Mouse (Mus musculus) heart, embryonic 16.5 days (tissue): ENCODE measurements around the gene Lmx1b. TPM values are rescaled to one million over a fixed set of nuclear protein-coding genes. Genes with fewer than 3 reads are reported as not detected.

ENCODE experiments used
- ATAC-seq: fragments of 200-750 bp; cut with Nextera tagmentation; replicated peaks from 2 replicates; pipeline ENCODE4 v1.8.0; 2017; ENCODE audit warnings: moderate number of reproducible peaks; ENCODE audit not compliant: insufficient read depth, low FRiP score; ENCODE audit errors: extremely low read depth
- H3K27ac ChIP-seq: fragments of 300-500 bp; sonication (generic); 2 replicates; pipeline ENCODE4 v1.5.1; 2014; ENCODE audit warnings: mild to moderate bottlenecking, low read length, control low read depth, moderate library complexity
- H3K27me3 ChIP-seq: fragments of 300-500 bp; sonication (generic); 2 replicates; pipeline ENCODE4 v1.6.1; 2014; ENCODE audit warnings: low read length, mixed read lengths; ENCODE audit not compliant: control insufficient read depth, insufficient read depth
- H3K36me3 ChIP-seq: fragments of 300-500 bp; sonication (generic); 2 replicates; pipeline ENCODE4 v1.6.1; 2014; ENCODE audit not compliant: control insufficient read depth, insufficient read depth
- H3K4me1 ChIP-seq: fragments of 300-500 bp; sonication (generic); 2 replicates; pipeline ENCODE4 v1.6.1; 2014; ENCODE audit warnings: low read length, mixed read lengths; ENCODE audit not compliant: control insufficient read depth, insufficient read depth
- H3K4me2 ChIP-seq: fragments of 300-500 bp; sonication (generic); 2 replicates; pipeline ENCODE4 v1.6.1; 2014; ENCODE audit warnings: low read depth, mild to moderate bottlenecking, control low read depth, low read length
- H3K4me3 ChIP-seq: fragments of 300-500 bp; sonication (generic); 2 replicates; pipeline ENCODE4 v1.5.1; 2014; ENCODE audit warnings: mild to moderate bottlenecking, control low read depth, low read length
- H3K9ac ChIP-seq: fragments of 300-500 bp; sonication (generic); 2 replicates; pipeline ENCODE4 v1.6.1; 2014; ENCODE audit warnings: low read length, control low read depth
- H3K9me3 ChIP-seq: fragments of 300-500 bp; sonication (generic); replicated peaks from 2 replicates; pipeline ENCODE4 v1.6.1; 2016; ENCODE audit warnings: low read length; ENCODE audit not compliant: control insufficient read depth
- WGBS: fragments of 180-500 bp; shearing (Covaris S2); extraction: QIAGEN DNeasy Blood & Tissue Kit; methylation state at CpG from one replicate; pipeline ENCODE4 v1.1.7; 2014; 5-methylcytosine and 5-hydroxymethylcytosine counted together
- polyA plus RNA-seq: library from polyadenylated mRNA; unstranded; fragments of >200 nt; fragmentation: Nextera tagmentation; extraction: Ambion mirVana; gene quantifications from 2 replicates; pipeline ENCODE4 v1.2.1, GENCODE M21; 2015

Gene Lmx1b
- polyA plus RNA-seq, 1 experiment from 2014 or later, result not detected

GRCm38 (mm10) chr2:33632551-33633059 is 7.7 kb downstream of the Lmx1b start:
- no peak overlapping the region for H3K4me3 ChIP-seq
- peaks cover 91% of the 10 kb centered on the region for H3K27me3 ChIP-seq
- no peak for ATAC-seq
- 0 out of 2 replicates have a peak, but pooled peaks cover 3% of the 10 kb centered on the region for H3K4me1 ChIP-seq
- no peaks in the 10 kb centered on the region for H3K9me3 ChIP-seq
- WGBS, result 13% methylated on average over 5 of the region's 5 CpGs
- no peak overlapping the region for H3K9ac ChIP-seq
- no peak overlapping the region for H3K4me2 ChIP-seq
- H3K27ac ChIP-seq, result no peak overlapping the region
- no peaks in the 10 kb centered on the region for H3K36me3 ChIP-seq

GRCm38 (mm10) chr2:33631708-33632343 is 8.5 kb downstream of the Lmx1b start:
- 2% methylated on average over 31 of the region's 31 CpGs for WGBS
- no peaks in the 10 kb centered on the region for H3K36me3 ChIP-seq

DNA sequence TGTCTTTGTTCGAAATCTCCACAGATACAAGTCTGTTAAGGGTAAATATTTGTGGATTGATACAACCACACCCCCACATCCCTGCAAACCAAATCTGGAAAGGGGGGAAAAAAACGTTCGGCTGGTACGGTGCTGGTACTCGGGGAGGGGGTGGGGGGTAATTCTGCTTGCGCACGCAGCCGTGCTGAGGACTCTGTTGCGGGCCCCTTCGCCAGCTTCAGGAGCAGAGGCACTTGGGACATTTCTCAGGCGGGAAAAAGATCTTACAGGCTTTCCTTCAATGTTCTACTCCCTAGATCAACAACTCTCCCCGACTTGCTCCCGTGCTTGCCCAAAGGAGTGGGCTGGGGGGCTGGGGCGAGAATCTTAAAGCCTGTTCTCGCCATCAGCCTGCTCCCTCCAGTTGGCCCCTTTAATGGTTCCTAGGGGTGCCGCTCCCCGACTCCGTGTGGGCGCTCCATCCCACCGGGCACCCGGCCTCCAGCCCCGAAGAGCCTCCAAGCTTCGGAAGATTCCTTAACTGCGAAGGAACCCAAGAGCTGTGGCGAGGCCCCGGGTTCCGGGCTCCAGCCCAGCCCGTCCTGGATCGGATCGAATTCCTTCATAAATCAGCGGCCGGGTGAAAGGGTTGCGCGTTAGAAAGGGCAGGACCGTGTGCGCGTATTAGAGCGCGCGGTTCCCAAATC is 9.1 kb downstream of the Lmx1b start:
- H3K4me3 ChIP-seq, result peak overlapping the region; percentile 20; the same call in 1 of the 2 replicates
- H3K27ac ChIP-seq, result no peak overlapping the region
- H3K4me1 ChIP-seq, result 0 out of 2 replicates have a peak, but pooled peaks cover 3% of the 10 kb centered on the region
- no peak for ATAC-seq
- 1% methylated on average over 40 of the region's 40 CpGs for WGBS
- no peaks in the 10 kb centered on the region for H3K36me3 ChIP-seq
- no peak overlapping the region for H3K9ac ChIP-seq
- H3K9me3 ChIP-seq, result no peaks in the 10 kb centered on the region
- H3K4me2 ChIP-seq, result no peak overlapping the region
- peaks cover 95% of the 10 kb centered on the region for H3K27me3 ChIP-seq

More at GRCm38 (mm10) chr2:33631708-33632343, 8.5 kb downstream of the Lmx1b start:
- H3K4me1 ChIP-seq, result 0 out of 2 replicates have a peak, but pooled peaks cover 3% of the 10 kb centered on the region
- peaks cover 91% of the 10 kb centered on the region for H3K27me3 ChIP-seq
- H3K9me3 ChIP-seq, result no peaks in the 10 kb centered on the region
- ATAC-seq, result 0 out of 2 replicates have a peak, but pooled peaks have one; percentile 37
- no peak overlapping the region for H3K9ac ChIP-seq
- no peak overlapping the region for H3K27ac ChIP-seq
- H3K4me3 ChIP-seq, result peak overlapping the region; percentile 7; the same call in 1 of the 2 replicates
- H3K4me2 ChIP-seq, result no peak overlapping the region

DNA sequence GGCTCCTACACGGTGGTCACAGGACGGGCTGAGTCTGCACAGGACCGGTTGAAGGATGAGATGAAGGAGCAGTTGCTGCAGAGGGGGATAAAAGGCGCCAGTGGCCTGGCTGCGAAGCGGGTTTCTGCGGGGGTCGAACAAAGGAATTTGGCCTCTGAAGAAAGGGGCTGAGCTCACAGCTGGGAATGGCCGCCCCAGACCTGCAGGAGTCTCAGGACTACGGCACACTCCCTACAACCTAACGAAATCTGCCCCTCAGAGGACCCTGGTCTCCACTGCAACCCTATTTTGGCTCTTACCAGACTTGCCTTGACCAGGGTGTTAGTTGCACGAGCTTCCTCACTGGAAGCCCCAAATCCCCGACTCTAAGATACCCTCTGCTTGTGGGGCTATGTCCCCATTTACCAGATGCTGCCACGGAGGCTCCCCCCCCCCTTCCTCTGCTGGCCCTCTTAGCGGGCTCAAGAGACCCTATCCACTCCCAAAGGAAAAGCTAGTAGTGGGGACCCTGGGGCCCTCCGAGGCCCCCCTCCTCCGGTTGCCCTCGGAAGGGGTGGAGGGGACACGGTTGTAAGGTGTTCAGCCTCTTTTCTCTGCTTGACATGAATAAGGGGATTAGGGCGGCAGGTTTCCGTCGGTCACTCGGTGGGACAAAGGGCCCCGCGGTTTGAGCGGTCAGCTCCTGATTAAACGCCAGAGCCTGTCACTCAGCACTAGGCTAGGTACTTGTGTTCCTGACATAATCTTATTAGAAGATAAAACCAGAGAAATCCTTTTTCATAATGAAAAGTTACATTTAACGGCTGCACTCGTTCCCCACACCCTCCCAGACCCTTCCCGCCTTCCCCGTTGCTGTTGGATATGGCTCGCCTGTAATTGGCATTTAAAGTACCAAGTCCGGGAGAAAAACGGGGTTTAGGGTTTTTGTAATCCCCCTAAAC is 10.0 kb downstream of the Lmx1b start:
- ATAC-seq, result no peak
- H3K4me3 ChIP-seq, result no peak overlapping the region
- no peak overlapping the region for H3K27ac ChIP-seq
- no peaks in the 10 kb centered on the region for H3K36me3 ChIP-seq
- H3K4me1 ChIP-seq, result 0 out of 2 replicates have a peak, but pooled peaks cover 3% of the 10 kb centered on the region
- WGBS, result 3% methylated on average over 34 of the region's 34 CpGs
- no peaks in the 10 kb centered on the region for H3K9me3 ChIP-seq
- H3K9ac ChIP-seq, result no peak overlapping the region
- no peak overlapping the region for H3K4me2 ChIP-seq
- peaks cover 96% of the 10 kb centered on the region for H3K27me3 ChIP-seq

GRCm38 (mm10) chr2:33629641-33630040 is 10.7 kb downstream of the Lmx1b start:
- ATAC-seq, result no peak
- H3K4me1 ChIP-seq, result 0 out of 2 replicates have a peak, but pooled peaks cover 3% of the 10 kb centered on the region
- WGBS, result 17% methylated on average over 6 of the region's 6 CpGs

DNA sequence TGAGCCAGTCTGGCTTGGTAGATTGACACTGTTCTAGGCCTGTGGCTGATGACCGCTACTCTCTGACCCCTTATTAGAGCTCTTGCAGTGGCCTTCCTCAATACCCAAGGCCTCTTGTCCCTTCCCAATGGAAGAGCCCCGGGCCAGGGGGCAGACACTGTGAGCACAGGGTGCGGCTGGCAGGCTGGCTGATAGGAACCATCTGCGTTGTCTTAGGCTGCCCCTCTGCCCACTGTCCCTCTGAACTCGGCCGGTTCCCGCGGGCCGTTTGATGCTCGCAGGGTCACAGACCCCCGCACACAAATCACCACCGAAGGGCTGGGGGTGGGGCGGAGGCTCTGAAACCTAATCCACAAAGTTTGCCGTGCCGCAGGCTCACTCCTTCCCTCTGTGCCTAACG is 11.5 kb downstream of the Lmx1b start:
- H3K4me2 ChIP-seq, result no peak overlapping the region
- H3K36me3 ChIP-seq, result no peaks in the 10 kb centered on the region
- H3K4me3 ChIP-seq, result no peak overlapping the region
- no peak overlapping the region for H3K9ac ChIP-seq
- H3K9me3 ChIP-seq, result no peaks in the 10 kb centered on the region
- H3K27ac ChIP-seq, result no peak overlapping the region
- 5% methylated on average over 16 of the region's 16 CpGs for WGBS
- ATAC-seq, result no peak
- H3K4me1 ChIP-seq, result 0 out of 2 replicates have a peak, but pooled peaks cover 3% of the 10 kb centered on the region
- H3K27me3 ChIP-seq, result peaks cover 92% of the 10 kb centered on the region

More at GRCm38 (mm10) chr2:33629641-33630040, 10.7 kb downstream of the Lmx1b start:
- Histone ChIP-seq H3K4me3 (no peak overlapping the region), H3K27ac (no peak overlapping the region), H3K4me2 (no peak overlapping the region), H3K9me3 (no peaks in the 10 kb centered on the region), H3K36me3 (no peaks in the 10 kb centered on the region), H3K9ac (no peak overlapping the region), H3K27me3 (peaks cover 93% of the 10 kb centered on the region)

DNA sequence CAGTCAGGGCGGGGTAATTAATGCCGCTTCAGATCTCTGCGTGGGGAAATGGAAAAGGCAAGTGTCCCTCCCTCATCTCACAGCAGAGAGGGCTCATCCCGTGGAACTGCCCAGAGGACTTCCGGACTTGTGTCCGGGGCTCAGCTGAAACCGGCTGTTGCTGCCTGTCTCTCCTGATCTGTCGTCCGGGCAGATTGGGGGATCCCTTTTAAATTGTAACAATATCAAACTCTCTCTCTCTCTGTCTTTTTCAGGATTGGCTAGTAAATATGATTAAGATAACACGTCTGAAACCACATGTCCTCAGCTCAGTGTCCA is 13.3 kb downstream of the Lmx1b start:
- Histone ChIP-seq H3K27ac (no peak overlapping the region), H3K9me3 (no peaks in the 10 kb centered on the region), H3K27me3 (peaks cover 88% of the 10 kb centered on the region), H3K9ac (no peak overlapping the region), H3K4me1 (0 out of 2 replicates have a peak, but pooled peaks cover 3% of the 10 kb centered on the region), H3K4me2 (no peak overlapping the region), H3K36me3 (no peaks in the 10 kb centered on the region), H3K4me3 (no peak overlapping the region)
- WGBS, result 22% methylated on average over 10 of the region's 10 CpGs
- no peak for ATAC-seq

- Histone ChIP-seq H3K27me3 (peaks cover 85% of the 10 kb centered on the region), H3K27ac (no peak overlapping the region), H3K4me3 (no peak overlapping the region), H3K4me1 (0 out of 2 replicates have a peak, but pooled peaks cover 3% of the 10 kb centered on the region), H3K4me2 (no peak overlapping the region), H3K36me3 (no peaks in the 10 kb centered on the region), H3K9ac (no peak overlapping the region), H3K9me3 (no peaks in the 10 kb centered on the region)
- WGBS, result 37% methylated on average over 16 of the region's 16 CpGs
- no peak for ATAC-seq
These were observed 13.9 kb downstream of the Lmx1b start for GRCm38 (mm10) chr2:33626262-33627057.
